Mouse (Mus musculus): ENCODE results near the gene Pakap. TPM values are rescaled to one million over a fixed set of nuclear protein-coding genes. Genes with fewer than 3 reads are reported as not detected.

Pakap gene
- polyA plus RNA-seq, 1 experiment from 2014 or later, result 25.4 TPM

DNA sequence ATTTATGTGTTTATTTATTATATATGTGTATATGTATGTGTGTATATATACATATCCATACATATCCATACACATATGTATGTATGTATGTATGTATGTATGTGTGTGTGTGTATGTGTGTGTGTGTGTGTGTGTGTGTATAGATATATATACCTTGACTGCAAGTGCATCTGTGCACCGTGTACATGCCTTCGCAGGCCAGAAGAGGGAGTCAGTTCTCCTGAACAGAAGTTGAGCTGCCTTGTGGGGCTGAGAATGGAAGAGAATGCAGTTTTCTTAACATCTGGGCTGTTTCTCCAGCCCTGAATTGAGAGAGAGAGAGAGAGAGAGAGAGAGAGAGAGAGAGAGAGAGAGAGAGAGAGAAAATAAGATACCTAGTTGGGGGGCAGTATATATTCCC, 155.7 kb downstream of the Pakap start:
- Histone ChIP-seq H3K9me3 (ENCODE audit: control insufficient read depth, low read length) (no peaks in the 10 kb centered on the region), H3K27me3 (replicated peaks; ENCODE audit: control insufficient read depth, insufficient read depth, low read length) (no peaks in the 10 kb centered on the region), H3K36me3 (ENCODE audit: control insufficient read depth, insufficient read depth, low read length) (no peaks in the 10 kb centered on the region), H3K27ac (replicated peaks; ENCODE audit: low read depth, low read length) (no peak overlapping the region), H3K4me1 (ENCODE audit: control insufficient read depth, insufficient read depth, low read length) (no peaks in the 10 kb centered on the region; the same call in 1 of the 2 replicates), H3K9ac (ENCODE audit: low read depth, low read length) (no peak overlapping the region), H3K4me3 (ENCODE audit: low read depth, low read length) (no peak overlapping the region), H3K4me2 (ENCODE audit: low read depth, low read length) (no peak overlapping the region)
- DNase-seq (ENCODE audit: low spot score) (peak; percentile 25), ATAC-seq (ENCODE audit: low read depth) (no peak)
- WGBS, result 53% methylated on average over 2 of the region's 2 CpGs

DNA sequence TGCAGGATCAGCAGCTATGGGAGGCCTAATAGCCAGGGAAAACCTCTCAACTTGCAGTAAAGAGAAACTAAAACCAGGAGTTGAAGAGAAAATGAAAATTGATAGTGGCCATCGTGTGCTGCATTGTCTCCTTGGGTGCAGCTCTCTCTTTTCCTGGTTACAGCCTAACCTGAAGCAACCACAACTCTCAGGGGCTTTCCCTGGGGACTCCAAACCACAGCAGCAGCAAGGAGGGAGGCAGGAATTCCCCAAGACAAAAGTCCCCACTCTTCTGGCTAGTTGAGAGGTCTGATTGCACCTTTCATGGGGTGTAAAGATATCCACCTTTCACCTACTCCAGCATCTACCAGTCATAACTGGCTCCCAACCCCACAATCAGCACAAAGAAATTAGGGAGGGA, 157.6 kb downstream of the Pakap start:
- no peak for ATAC-seq (ENCODE audit: low read depth)
- H3K27ac ChIP-seq (replicated peaks; ENCODE audit: low read depth, low read length), result no peak overlapping the region
- H3K36me3 ChIP-seq (ENCODE audit: control insufficient read depth, insufficient read depth, low read length), result no peaks in the 10 kb centered on the region
- no peak overlapping the region for H3K4me2 ChIP-seq (ENCODE audit: low read depth, low read length)
- H3K4me1 ChIP-seq (ENCODE audit: control insufficient read depth, insufficient read depth, low read length), result 0 out of 2 replicates have a peak, but pooled peaks cover 2% of the 10 kb centered on the region
- H3K9me3 ChIP-seq (ENCODE audit: control insufficient read depth, low read length), result no peaks in the 10 kb centered on the region
- 55% methylated on average over 1 of the region's 1 CpGs for WGBS
- DNase-seq (ENCODE audit: low spot score), result no peak
- H3K27me3 ChIP-seq (replicated peaks; ENCODE audit: control insufficient read depth, insufficient read depth, low read length), result no peaks in the 10 kb centered on the region
- H3K4me3 ChIP-seq (ENCODE audit: low read depth, low read length), result no peak overlapping the region
- H3K9ac ChIP-seq (ENCODE audit: low read depth, low read length), result no peak overlapping the region

- no peak for ATAC-seq (ENCODE audit: low read depth)
- 86% methylated on average over 4 of the region's 4 CpGs for WGBS
These were observed 160.7 kb downstream of the Pakap start for GRCm38 (mm10) chr4:57728611-57729183.

GRCm38 (mm10) chr4:57730047-57730446, 162.1 kb downstream of the Pakap start:
- no peak overlapping the region for H3K4me3 ChIP-seq (ENCODE audit: low read depth, low read length)
- DNase-seq (ENCODE audit: low spot score), result no peak
- H3K9me3 ChIP-seq (ENCODE audit: control insufficient read depth, low read length), result no peaks in the 10 kb centered on the region
- no peak overlapping the region for H3K27ac ChIP-seq (replicated peaks; ENCODE audit: low read depth, low read length)
- no peak overlapping the region for H3K4me2 ChIP-seq (ENCODE audit: low read depth, low read length)
- no peak overlapping the region for H3K9ac ChIP-seq (ENCODE audit: low read depth, low read length)
- 85% methylated on average over 6 of the region's 6 CpGs for WGBS
- ATAC-seq (ENCODE audit: low read depth), result no peak
- no peaks in the 10 kb centered on the region for H3K27me3 ChIP-seq (replicated peaks; ENCODE audit: control insufficient read depth, insufficient read depth, low read length)
- H3K4me1 ChIP-seq (ENCODE audit: control insufficient read depth, insufficient read depth, low read length), result 0 out of 2 replicates have a peak, but pooled peaks cover 3% of the 10 kb centered on the region
- no peaks in the 10 kb centered on the region for H3K36me3 ChIP-seq (ENCODE audit: control insufficient read depth, insufficient read depth, low read length)

More at GRCm38 (mm10) chr4:57728611-57729183, 160.7 kb downstream of the Pakap start:
- H3K27ac ChIP-seq (replicated peaks; ENCODE audit: low read depth, low read length), result no peak overlapping the region
- H3K9me3 ChIP-seq (ENCODE audit: control insufficient read depth, low read length), result no peaks in the 10 kb centered on the region
- H3K36me3 ChIP-seq (ENCODE audit: control insufficient read depth, insufficient read depth, low read length), result no peaks in the 10 kb centered on the region
- no peak overlapping the region for H3K4me3 ChIP-seq (ENCODE audit: low read depth, low read length)
- H3K4me1 ChIP-seq (ENCODE audit: control insufficient read depth, insufficient read depth, low read length), result 0 out of 2 replicates have a peak, but pooled peaks cover 3% of the 10 kb centered on the region
- no peaks in the 10 kb centered on the region for H3K27me3 ChIP-seq (replicated peaks; ENCODE audit: control insufficient read depth, insufficient read depth, low read length)
- no peak for DNase-seq (ENCODE audit: low spot score)
- H3K9ac ChIP-seq (ENCODE audit: low read depth, low read length), result no peak overlapping the region
- no peak overlapping the region for H3K4me2 ChIP-seq (ENCODE audit: low read depth, low read length)

GRCm38 (mm10) chr4:57730801-57731598, 163.0 kb downstream of the Pakap start:
- H3K4me1 ChIP-seq (ENCODE audit: control insufficient read depth, insufficient read depth, low read length), result 0 out of 2 replicates have a peak, but pooled peaks cover 3% of the 10 kb centered on the region
- H3K36me3 ChIP-seq (ENCODE audit: control insufficient read depth, insufficient read depth, low read length), result no peaks in the 10 kb centered on the region
- ATAC-seq (ENCODE audit: low read depth) (no peak), DNase-seq (ENCODE audit: low spot score) (no peak)
- WGBS, result 78% methylated on average over 11 of the region's 11 CpGs
- no peak overlapping the region for H3K4me3 ChIP-seq (ENCODE audit: low read depth, low read length)
- H3K27ac ChIP-seq (replicated peaks; ENCODE audit: low read depth, low read length), result no peak overlapping the region
- H3K9me3 ChIP-seq (ENCODE audit: control insufficient read depth, low read length), result no peaks in the 10 kb centered on the region
- no peaks in the 10 kb centered on the region for H3K27me3 ChIP-seq (replicated peaks; ENCODE audit: control insufficient read depth, insufficient read depth, low read length)
- no peak overlapping the region for H3K4me2 ChIP-seq (ENCODE audit: low read depth, low read length)
- H3K9ac ChIP-seq (ENCODE audit: low read depth, low read length), result no peak overlapping the region

DNA sequence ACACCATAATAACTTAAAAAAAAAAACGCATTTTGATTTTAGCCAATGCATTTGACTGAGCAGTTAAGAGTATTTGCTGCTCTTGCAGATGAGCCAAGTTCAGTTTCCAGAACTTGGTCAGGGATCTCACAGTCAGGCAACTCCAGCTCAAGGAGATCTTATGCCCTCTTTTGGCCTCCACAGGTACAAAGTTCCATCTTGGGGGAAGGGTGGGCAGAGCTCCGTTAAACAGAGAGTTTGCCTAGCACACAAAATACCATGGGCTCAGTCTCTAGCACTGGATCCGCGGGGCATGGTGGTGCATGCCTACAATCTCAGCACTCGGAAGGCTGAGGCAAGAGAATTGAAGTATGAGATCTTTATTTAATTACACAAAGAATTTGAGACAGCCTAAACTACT, 164.4 kb downstream of the Pakap start:
- no peak overlapping the region for H3K27ac ChIP-seq (replicated peaks; ENCODE audit: low read depth, low read length)
- 79% methylated on average over 5 of the region's 5 CpGs for WGBS
- no peak for ATAC-seq (ENCODE audit: low read depth)
- H3K4me2 ChIP-seq (ENCODE audit: low read depth, low read length), result no peak overlapping the region
- no peak overlapping the region for H3K9ac ChIP-seq (ENCODE audit: low read depth, low read length)
- no peaks in the 10 kb centered on the region for H3K27me3 ChIP-seq (replicated peaks; ENCODE audit: control insufficient read depth, insufficient read depth, low read length)
- H3K9me3 ChIP-seq (ENCODE audit: control insufficient read depth, low read length), result no peaks in the 10 kb centered on the region
- H3K4me1 ChIP-seq (ENCODE audit: control insufficient read depth, insufficient read depth, low read length), result 0 out of 2 replicates have a peak, but pooled peaks cover 3% of the 10 kb centered on the region
- H3K4me3 ChIP-seq (ENCODE audit: low read depth, low read length), result no peak overlapping the region
- H3K36me3 ChIP-seq (ENCODE audit: control insufficient read depth, insufficient read depth, low read length), result no peaks in the 10 kb centered on the region
- DNase-seq (ENCODE audit: low spot score), result no peak

- ATAC-seq (ENCODE audit: low read depth), result no peak
These were observed 165.5 kb downstream of the Pakap start for GRCm38 (mm10) chr4:57733445-57733844.

GRCm38 (mm10) chr4:57735426-57735825, 167.4 kb downstream of the Pakap start:
- no peak for DNase-seq (ENCODE audit: low spot score)
- H3K36me3 ChIP-seq (ENCODE audit: control insufficient read depth, insufficient read depth, low read length), result no peaks in the 10 kb centered on the region
- H3K27ac ChIP-seq (replicated peaks; ENCODE audit: low read depth, low read length), result no peak overlapping the region
- 75% methylated on average over 5 of the region's 5 CpGs for WGBS
- H3K9me3 ChIP-seq (ENCODE audit: control insufficient read depth, low read length), result no peaks in the 10 kb centered on the region
- no peak overlapping the region for H3K4me2 ChIP-seq (ENCODE audit: low read depth, low read length)
- H3K27me3 ChIP-seq (replicated peaks; ENCODE audit: control insufficient read depth, insufficient read depth, low read length), result no peaks in the 10 kb centered on the region
- H3K4me3 ChIP-seq (ENCODE audit: low read depth, low read length), result no peak overlapping the region
- H3K4me1 ChIP-seq (ENCODE audit: control insufficient read depth, insufficient read depth, low read length), result 0 out of 2 replicates have a peak, but pooled peaks cover 3% of the 10 kb centered on the region
- no peak overlapping the region for H3K9ac ChIP-seq (ENCODE audit: low read depth, low read length)
- ATAC-seq (ENCODE audit: low read depth), result no peak

More at GRCm38 (mm10) chr4:57733445-57733844, 165.5 kb downstream of the Pakap start:
- 0 out of 2 replicates have a peak, but pooled peaks cover 3% of the 10 kb centered on the region for H3K4me1 ChIP-seq (ENCODE audit: control insufficient read depth, insufficient read depth, low read length)
- H3K4me3 ChIP-seq (ENCODE audit: low read depth, low read length), result no peak overlapping the region
- no peak overlapping the region for H3K4me2 ChIP-seq (ENCODE audit: low read depth, low read length)
- 73% methylated on average over 3 of the region's 3 CpGs for WGBS
- no peak overlapping the region for H3K27ac ChIP-seq (replicated peaks; ENCODE audit: low read depth, low read length)
- no peaks in the 10 kb centered on the region for H3K36me3 ChIP-seq (ENCODE audit: control insufficient read depth, insufficient read depth, low read length)
- H3K9me3 ChIP-seq (ENCODE audit: control insufficient read depth, low read length), result no peaks in the 10 kb centered on the region
- no peaks in the 10 kb centered on the region for H3K27me3 ChIP-seq (replicated peaks; ENCODE audit: control insufficient read depth, insufficient read depth, low read length)
- DNase-seq (ENCODE audit: low spot score), result no peak
- no peak overlapping the region for H3K9ac ChIP-seq (ENCODE audit: low read depth, low read length)
